Mouse (Mus musculus) hematopoietic stem cell, adult 5-6 weeks (primary cell): ENCODE results near the gene Abraxas1. TPM values are rescaled to one million over a fixed set of nuclear protein-coding genes. Genes with fewer than 3 reads are reported as not detected.

Source experiments
- ATAC-seq, 2 experiments: fragments of 125-278 bp in 1 of 2; replicated peaks in 1 of 2; 2 replicates each; pipeline ENCODE4 v1.8.0; 2016 to 2017; ENCODE audit warnings: inconsistent platforms in 2 of 2, mild to moderate bottlenecking in 2 of 2, moderate number of reproducible peaks in 2 of 2, low read depth in 1 of 2, moderate TSS enrichment in 1 of 2; ENCODE audit not compliant: low FRiP score in 2 of 2, poor library complexity in 2 of 2, severe bottlenecking in 2 of 2, insufficient read depth in 1 of 2, low TSS enrichment in 1 of 2
- total RNA-seq: library from RNA; stranded (forward); fragments of 172-1452, 232-1000 nt; gene quantifications from 2 replicates; pipeline ENCODE4 v1.2.3, GENCODE M21; 2017

Gene Abraxas1
- total RNA-seq, 1 experiment from 2014 or later = 54.5 TPM

DNA sequence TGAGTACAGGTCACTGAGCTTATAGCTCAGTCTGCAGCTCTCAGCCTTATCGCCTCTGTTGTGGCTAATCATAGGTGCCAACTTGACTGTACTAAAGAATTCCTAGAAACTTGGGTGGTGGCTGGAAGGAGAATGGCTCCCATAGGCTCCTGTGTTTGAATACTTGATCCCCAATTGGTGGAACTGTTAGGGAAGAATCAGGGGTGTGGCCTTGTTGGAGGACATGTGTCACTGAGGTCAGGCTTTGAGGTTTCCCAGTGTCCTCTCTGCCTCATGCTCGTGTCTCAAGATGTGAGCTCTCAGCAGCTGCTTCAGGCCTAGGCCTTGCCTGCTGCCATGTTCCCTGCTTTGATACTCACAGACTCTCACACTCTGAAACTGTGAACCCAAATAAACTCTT is 13.1 kb upstream of the Abraxas1 start:
- no peak for ATAC-seq

DNA sequence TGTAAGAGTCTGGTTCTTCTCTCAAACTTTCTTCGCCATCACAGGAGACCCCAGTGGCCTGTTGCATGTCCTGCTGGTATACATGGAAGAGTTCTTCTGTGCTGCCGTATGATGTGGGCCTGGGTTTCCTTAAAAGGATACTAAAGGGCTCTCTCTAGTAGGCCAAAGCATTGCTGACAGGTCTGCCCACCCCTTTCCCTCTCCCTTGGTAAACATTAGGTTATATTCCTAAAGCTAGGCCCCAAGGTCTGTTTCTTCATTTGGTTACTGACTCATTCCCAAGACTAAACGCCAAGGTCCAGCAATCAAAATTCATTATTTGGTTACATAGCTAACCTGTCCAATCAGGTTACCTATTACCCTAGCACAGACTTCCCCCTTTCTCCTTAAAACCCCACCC is 11.9 kb upstream of the Abraxas1 start:
- no peak for ATAC-seq

DNA sequence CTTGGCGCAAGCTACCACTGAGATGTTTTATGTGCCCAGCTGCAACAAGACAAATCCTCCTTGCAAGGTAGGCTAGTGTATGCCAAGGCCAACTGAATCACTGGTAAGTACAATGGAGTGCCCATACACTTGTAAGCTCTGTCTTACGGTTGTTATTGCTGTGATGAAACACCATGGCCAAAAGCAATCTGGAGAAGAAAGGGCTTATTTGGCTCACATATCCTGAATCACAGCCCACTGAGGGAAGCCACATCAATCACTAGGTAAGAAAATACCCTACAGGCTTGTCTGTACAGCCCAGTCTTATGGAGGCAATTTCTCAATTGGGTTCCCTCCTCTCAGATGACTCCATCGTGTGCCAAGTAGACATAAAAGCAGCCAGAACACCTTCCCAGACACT is 7.9 kb upstream of the Abraxas1 start:
- no peak for ATAC-seq

DNA sequence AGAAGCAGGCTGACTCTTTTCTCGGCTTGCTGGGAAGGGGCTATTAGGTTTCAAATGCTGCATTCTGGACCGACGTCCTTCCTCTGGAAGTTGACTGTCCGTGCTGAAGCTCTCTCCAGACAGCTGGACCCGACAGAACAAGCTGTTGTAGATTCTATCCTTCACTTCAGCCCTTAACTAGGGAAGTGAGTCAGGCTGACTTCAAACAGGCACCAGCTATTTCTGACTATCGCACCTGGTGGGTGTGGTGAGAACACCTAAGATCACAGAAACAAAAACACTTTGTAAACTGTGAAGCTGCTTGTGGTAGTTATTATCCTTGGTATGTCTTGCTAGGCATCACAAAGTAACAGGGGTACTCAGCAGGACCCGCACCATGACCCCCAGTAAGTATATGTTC is 5.8 kb upstream of the Abraxas1 start:
- no peak for ATAC-seq

DNA sequence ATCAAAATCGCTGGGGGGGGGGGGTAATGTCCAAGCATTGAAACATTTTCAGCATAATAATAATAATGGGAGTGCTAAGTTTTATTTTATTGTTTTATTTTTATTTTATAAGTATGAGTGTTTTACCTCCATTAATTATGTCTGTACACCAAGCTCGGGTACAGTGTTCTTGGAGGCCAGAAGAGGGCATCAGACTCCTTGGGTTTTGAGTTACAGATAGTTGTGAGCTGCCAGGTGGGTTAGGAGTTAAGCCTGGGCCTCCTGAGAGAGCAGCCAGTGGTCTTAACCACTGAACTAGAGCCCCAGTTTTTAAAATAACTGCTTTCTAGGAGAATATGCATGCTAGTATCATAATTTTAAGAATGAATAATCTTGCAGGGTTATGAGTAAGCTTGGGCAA is 5.2 kb upstream of the Abraxas1 start:
- peak; percentile 38 to 56; a peak in 1 of 4 replicates for ATAC-seq

DNA sequence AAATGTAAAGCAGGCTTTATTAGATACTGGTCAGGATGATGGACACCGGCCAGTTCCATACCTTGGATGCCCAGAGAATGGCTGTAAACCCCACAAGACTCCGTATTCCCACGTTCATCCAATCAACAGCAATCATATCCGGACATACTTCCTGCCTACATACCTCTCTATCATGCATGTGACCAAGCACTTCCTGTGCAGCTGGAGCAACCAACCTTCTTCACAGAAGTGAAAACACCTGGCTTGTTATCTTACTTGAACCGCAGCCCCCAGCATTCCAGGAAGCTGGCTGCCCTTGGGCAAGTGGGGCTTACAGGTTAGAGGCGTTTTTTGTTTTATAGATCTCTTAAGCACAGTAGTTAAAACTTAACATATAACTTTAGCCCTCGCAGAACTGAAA is 2.1 kb upstream of the Abraxas1 start:
- ATAC-seq = no peak

DNA sequence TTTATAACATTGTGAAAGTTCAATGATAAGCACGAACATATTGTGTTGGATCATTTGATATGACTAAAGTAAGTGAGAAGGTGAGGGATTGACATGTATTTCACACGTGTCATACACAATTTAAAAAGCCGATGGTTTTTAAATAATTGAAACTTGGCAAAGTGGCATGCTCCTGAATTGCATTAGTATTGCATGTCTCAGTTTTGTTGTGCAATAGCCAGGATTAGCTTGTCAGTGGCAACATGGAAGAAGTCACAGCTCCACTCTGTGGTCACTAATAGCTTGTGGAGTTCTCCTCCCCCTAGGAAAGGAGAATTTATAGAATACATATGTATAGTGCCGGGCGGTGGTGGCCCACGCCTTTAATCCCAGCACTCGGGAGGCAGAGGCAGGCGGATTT is 610 bp upstream of the Abraxas1 start:
- ATAC-seq = no peak; a peak in 1 of 4 replicates

DNA sequence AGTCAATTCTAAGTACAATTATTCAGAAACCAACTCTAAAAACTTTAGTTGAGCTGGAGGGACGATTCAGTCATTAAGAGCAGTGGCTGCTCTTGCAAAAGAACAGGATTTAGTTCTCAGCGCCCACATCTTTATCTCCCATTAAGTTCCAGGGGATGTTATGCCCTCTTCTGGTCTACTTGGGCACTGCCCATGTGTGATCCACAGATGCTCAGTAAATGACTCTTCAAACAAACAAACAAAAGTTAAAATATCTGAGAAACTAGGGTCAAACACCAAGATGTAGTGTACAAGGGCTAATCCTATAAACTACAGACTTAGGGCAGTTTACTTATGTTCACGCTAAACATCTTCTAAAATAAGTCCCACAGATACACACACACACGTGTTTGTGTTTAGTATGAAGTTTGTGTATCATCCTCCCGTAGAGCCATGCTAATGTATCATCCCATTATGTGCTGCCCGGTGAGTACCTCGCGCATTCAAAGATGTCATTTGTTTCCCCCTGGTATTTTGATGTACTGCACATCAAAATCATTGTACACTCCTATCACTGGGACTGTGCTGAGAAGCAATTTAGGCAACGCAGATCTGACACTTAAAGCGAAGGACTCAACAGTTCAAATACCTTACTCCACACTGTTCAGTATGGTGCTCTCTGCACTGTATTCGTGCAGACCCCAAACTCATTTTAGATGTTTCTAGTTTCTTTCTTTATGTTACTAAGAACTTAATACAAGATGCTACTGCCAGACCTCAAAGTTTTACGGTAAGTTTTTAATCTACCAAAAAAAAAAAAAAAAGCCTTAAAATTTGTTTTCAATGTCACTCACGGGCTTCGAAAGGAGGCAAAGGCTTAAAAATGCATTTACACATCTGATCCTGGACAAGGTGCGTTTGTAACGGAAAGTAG is 941 bp downstream of the Abraxas1 start:
- ATAC-seq = no peak

DNA sequence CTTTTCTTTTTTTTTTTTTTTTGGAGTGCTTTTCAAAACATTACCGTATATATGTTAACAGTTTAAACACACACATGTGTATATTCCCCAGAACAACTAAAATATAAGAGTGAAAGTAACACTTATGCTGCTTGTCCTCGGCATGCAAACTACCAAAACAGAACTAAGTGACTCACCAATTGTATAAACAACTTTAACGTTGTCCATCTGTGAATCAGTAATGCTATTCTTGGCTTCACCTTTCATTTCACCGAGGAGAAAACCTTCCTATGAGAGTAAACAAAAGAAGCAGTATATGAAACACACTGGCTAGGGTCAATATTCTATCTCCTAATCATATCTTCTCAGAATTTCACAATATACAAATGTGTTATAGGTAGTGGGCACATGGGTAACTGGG is 2.4 kb downstream of the Abraxas1 start:
- ATAC-seq = no peak

DNA sequence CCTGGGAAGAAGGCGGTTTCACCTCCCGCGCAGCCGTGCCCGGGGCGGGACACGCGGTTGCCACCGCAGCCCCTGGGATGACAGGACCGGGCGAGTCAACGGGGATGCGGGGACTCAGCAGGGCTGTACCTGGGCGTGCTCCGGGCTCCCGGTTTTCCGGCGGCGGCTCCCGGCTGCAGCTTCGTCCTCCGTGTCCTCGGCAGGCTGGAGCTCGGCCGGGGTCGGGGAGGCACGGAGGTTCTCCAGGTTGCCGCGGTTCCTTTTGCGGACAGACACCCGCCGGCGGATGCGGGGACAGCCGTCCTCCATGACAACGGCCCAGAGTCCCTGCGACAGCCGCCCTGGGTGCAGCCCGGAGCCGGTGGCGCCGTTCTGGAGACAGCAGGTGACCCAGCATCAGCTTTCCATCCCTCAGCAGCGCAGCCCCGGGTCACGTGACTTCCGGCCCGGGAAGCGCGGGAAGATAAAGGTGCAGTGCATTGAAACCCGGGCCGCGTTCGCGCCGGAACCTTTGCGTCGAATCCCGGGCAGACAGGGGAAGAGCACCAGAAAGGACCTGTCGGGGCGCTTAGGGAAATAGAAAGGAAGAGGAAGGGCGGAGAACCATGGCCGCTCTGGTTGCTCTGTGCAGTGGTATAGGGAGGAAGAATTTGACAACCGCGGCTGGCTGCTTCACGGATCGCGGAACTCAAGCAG is 22.5 kb downstream of the Abraxas1 start, which contains the start of the genes Helq and Mrps18c:
TSS of gene Helq (minus strand) at position 434 of the 696 bp plus-strand sequence.
TSS of gene Mrps18c (plus strand) at position 463 of the 696 bp plus-strand sequence.
- peak; percentile 90 to 96 for ATAC-seq

DNA sequence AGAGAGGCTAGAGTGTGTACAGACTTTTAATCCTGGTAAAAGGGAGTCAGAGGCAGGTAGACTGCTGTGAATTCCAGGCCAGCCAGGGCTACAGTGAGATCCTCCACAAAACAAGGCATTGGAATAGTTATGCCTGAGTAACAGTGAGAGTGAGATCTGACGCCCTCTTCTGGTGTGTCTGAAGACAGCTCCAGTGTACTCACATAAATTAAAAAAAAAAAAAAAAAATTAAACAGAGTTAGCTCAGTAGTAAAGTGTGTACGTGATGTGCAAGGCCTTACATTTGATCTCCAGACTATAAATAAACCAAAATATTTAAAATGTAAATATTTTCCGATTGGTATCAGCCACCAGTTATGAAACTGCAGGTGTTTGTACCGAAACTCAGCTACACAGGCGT is 26.7 kb downstream of the Abraxas1 start:
- no peak for ATAC-seq

DNA sequence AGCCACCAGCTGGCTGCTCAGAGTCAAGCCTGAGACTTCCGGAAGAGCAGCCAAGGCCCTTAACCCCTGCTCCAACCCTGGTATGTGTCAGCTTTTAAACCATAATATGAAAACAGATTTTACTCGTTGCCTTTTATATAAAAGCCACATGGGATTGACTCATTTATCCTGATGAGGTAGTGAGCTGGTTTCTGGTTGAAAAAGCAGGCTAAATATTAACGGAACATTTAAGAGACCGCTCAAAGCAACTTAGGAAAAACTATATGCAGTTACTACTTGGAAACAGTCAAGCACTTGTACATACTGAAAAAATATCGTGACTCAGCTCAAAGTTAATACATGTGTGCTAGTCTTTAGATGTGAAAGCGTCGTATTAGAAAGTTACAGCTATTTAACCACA is 28.5 kb downstream of the Abraxas1 start:
- ATAC-seq = no peak

DNA sequence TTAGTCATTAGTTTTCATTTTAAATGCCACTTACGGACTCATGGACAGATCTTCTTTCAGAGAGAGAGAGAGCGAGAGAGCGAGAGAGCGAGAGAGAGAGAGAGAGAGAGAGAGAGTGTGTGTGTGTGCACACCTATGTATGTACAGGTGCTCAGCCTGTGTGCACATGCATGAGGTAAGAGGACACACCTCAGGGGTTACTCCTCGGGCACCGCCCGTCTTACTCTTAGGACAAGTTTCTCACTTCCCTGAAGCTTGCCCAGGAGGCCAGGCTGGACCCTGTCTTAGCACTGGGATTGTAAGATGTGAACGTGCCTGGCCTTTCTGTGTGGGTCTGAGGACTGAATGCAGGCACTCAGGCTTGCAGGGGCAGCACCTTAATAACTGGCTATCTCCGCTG is 33.2 kb downstream of the Abraxas1 start:
- ATAC-seq = no peak

DNA sequence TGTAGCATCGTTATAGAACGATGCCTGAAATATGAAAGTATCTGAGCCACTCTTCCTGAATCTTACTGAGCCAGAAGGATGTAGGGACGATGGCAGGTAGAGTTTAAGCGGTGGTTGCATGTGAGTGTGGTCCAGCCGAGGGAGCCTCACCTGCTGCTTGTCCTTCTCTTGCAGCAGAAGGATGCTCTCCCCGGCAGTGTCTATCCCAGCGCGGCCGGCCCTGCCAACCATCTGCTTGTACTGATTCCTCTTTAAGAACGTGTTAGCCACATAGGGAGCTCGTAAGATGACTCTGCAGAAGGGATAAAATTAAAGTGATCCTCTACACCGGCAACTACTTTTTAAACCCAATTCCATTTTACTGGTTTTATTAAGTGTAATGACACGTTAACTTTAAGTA is 41.8 kb downstream of the Abraxas1 start:
- ATAC-seq = no peak

DNA sequence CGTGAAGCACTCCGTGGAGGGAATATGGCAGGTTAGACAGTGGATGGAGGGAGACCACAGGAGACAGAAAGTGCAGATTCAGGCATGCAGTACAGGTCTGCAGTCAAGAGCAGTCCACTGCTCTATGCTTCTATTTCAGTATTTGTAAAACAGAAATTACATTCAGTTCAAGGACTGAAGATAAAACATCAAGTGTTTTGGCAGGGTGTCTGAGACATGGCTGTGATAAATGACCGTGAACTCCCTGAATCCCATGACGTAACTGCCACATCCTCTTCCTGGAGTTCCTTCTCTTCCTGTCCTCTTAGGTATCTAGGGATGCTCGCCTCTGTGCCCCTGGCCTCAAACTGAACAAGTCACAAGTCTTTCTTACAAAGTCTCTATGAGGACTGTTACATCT is 43.9 kb downstream of the Abraxas1 start:
- ATAC-seq = no peak

DNA sequence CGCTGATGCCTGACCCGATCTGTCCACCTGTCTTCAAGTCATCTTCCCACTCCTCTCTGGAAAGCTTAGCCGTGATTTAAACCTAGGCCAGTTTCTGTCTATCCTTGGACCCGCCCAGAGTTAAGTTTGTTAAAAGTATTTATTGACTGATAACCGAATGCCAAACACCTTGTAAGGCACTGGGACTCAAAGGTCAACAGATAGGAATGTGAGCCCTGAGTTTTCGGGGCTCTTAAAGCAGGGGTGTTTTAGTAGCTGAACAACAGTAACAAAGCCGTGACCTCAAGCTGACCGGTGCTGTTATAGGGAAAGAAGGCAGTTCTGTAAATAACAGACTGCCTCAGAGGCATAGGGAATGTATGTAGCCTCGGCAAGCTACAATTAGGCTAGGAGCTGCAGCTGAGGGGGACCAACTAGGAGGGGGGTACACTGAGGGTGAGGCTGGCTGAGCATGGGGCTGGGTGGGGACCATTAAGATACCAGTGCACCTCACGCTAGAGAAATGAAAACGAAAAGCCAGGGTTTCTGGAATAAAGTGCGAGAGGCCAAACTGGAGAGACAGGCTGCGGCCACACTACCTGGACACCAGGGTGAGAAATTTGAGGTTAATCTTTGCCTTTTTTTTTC is 44.9 kb downstream of the Abraxas1 start:
- ATAC-seq = no peak

DNA sequence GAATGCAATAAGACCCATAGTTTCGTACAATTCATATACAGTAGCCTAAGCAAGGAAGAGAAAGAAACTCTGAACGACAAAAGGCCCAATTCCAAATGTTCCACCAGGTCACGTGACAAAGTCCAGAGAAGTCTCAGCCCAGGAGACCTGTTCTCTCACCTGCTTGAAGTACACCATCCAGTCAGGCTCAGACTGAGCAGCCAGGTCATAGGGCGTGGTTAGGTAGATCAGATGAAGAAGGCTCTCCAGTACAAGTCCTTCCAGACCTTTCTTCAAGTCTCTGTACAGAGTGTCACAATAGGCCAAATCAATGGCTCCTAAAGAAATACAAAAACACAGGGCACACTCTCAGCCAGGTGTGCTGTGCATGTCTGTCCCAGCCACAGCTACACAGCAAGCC is 49.2 kb downstream of the Abraxas1 start:
- ATAC-seq = no peak

DNA sequence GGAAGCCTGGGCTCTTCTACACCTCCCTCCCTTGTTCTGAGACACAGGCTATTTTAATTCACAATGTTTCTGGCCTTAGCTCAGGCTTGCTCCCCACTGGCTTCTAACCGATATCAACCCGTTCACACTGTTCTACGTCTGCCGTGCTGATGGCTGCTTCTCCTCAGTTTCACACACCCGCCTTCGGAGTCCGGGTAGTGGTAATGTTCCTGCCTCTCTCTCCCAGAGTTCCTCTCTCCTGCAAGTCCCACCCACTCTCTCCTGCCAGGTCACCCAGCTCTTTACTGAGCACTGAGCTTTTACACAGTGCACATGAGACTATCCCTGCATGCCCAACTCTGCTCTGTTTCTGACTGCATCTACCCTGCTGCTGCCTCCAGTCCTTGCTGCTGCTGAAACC is 54.7 kb downstream of the Abraxas1 start:
- no peak for ATAC-seq
